Mouse (Mus musculus) neutrophil, adult 5-6 weeks (primary cell): ENCODE measurements around the gene Atad1. TPM values are rescaled to one million over a fixed set of nuclear protein-coding genes. Genes with fewer than 3 reads are reported as not detected.

ENCODE experiments used
- ATAC-seq: fragments of 151-379, 151-347 bp; 2 replicates; pipeline ENCODE4 v1.8.0; 2017; ENCODE audit warnings: mild to moderate bottlenecking, moderate TSS enrichment; ENCODE audit not compliant: insufficient number of reproducible peaks, poor library complexity, low FRiP score, severe bottlenecking; ENCODE audit errors: extremely low read depth
- total RNA-seq: library from RNA; stranded (forward); fragments of 200-1000 nt; gene quantifications from 2 replicates; pipeline ENCODE4 v1.2.3, GENCODE M21; 2017

The Atad1 gene
- total RNA-seq, 1 experiment from 2014 or later = 49.7 TPM

- no peak for ATAC-seq
These were observed 13.8 kb upstream of the Atad1 start for GRCm38 (mm10) chr19:32753386-32753785.

GRCm38 (mm10) chr19:32752357-32752756, 12.8 kb upstream of the Atad1 start:
- no peak for ATAC-seq

- peak; percentile 36; the same call in 1 of the 2 replicates for ATAC-seq
These were observed 9.8 kb upstream of the Atad1 start for GRCm38 (mm10) chr19:32749425-32749824.

GRCm38 (mm10) chr19:32740641-32741345, 1.2 kb upstream of the Atad1 start:
- no peak for ATAC-seq

- no peak for ATAC-seq
These were observed 1.7 kb downstream of the Atad1 start for GRCm38 (mm10) chr19:32737844-32738243.

GRCm38 (mm10) chr19:32732922-32733321, 6.7 kb downstream of the Atad1 start:
- ATAC-seq = no peak

- ATAC-seq = no peak
These were observed 9.8 kb downstream of the Atad1 start for GRCm38 (mm10) chr19:32729785-32730184.

GRCm38 (mm10) chr19:32726451-32727325, 12.9 kb downstream of the Atad1 start:
- ATAC-seq = no peak

- no peak for ATAC-seq
These were observed 15.8 kb downstream of the Atad1 start for GRCm38 (mm10) chr19:32723817-32724216.

GRCm38 (mm10) chr19:32720319-32720718, 19.3 kb downstream of the Atad1 start:
- ATAC-seq = no peak

GRCm38 (mm10) chr19:32717590-32717989, 22.0 kb downstream of the Atad1 start:
- no peak for ATAC-seq

GRCm38 (mm10) chr19:32715681-32716080, 23.9 kb downstream of the Atad1 start:
- no peak for ATAC-seq

- ATAC-seq = peak; percentile 66
These were observed 24.4 kb downstream of the Atad1 start for GRCm38 (mm10) chr19:32715201-32715600.

- ATAC-seq = no peak
These were observed 26.1 kb downstream of the Atad1 start for GRCm38 (mm10) chr19:32713471-32713870.

- peak; percentile 93 for ATAC-seq
These were observed 27.0 kb downstream of the Atad1 start for GRCm38 (mm10) chr19:32712588-32713042.

GRCm38 (mm10) chr19:32711761-32712541, 27.6 kb downstream of the Atad1 start:
- peak; percentile 49 for ATAC-seq

GRCm38 (mm10) chr19:32710288-32710687, 29.3 kb downstream of the Atad1 start:
- ATAC-seq = peak; percentile 23; the same call in 1 of the 2 replicates

GRCm38 (mm10) chr19:32708996-32709395, 30.6 kb downstream of the Atad1 start:
- ATAC-seq = no peak

- ATAC-seq = no peak
These were observed 37.4 kb downstream of the Atad1 start for GRCm38 (mm10) chr19:32702191-32702590.
